8 mouse cellular contexts compared by ENCODE assay signal in the genomic region with DNA sequence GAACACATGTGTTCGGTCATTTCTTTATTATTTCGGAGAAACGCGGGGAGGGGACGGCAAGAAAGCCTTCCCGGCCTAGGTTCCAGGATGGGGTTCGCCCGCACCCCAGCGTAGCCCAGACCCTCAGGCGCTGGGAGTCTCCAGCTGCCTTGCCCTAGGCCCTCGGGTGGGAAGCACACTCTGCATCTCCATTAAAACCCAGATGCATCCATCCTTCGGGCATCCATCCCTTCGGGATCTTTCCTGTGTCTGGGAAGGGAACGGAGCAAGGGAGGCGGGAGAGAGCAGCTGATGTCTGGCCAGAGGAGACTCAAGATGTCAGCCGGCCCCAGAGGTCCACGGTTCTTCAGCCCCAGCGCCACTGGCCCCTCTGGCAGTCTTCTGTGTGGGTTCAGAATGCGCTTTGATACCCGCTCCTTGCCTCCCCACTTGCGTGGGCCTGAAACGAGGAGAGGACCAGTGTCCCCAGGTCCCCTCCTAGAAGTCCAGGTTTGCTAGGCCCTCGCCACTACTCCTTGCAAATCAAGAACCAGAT. TPM values are rescaled to one million over a fixed set of nuclear protein-coding genes. Genes with fewer than 3 reads are reported as not detected.
DNase-seq lines count a peak whose midpoint lies in the region; ATAC-seq and TF ChIP-seq lines count a peak whose summit lies in the region.
"Had no signal": no experiment of that assay in that cellular context is flagged by ENCODE, and none has a peak within 500 bp of the region (broad histone marks: within the 10 kb centered on the region; RNA-seq: fewer than 3 reads in every experiment).

No protein-coding gene starts in this region.

- ATAC-seq in lung, postnatal 0 days, result no peak
- no peak for ATAC-seq in embryonic facial prominence, embryonic 12.5 days (ENCODE audit: insufficient number of reproducible peaks, insufficient read depth, low FRiP score, low TSS enrichment)
- ATAC-seq in intestine, postnatal 0 days, result no peak
- no peak for ATAC-seq in stomach, embryonic 16.5 days (ENCODE audit: insufficient read depth, low FRiP score)

- H3K4me3 ChIP-seq in lung, postnatal 0 days (ENCODE audit: low read depth, low read length), result peak overlapping the region; percentile 14; the same call in 1 of the 2 replicates
- H3K4me3 ChIP-seq in embryonic facial prominence, embryonic 12.5 days, result peak overlapping the region; percentile 34
- peak overlapping the region; percentile 25 for H3K4me3 ChIP-seq in intestine, postnatal 0 days (ENCODE audit: low read depth, low read length)
- peak overlapping the region; percentile 38 for H3K4me3 ChIP-seq in stomach, embryonic 16.5 days (replicated peaks; ENCODE audit: low read length)

- H3K4me2 ChIP-seq in lung, postnatal 0 days (replicated peaks; ENCODE audit: low read depth, low read length), result peak overlapping the region; percentile 43
- peak overlapping the region; percentile 54 for H3K4me2 ChIP-seq in embryonic facial prominence, embryonic 12.5 days (replicated peaks)
- H3K4me2 ChIP-seq in intestine, postnatal 0 days (replicated peaks; ENCODE audit: low read depth), result peak overlapping the region; percentile 56
- peak overlapping the region; percentile 49; the same call in 1 of the 2 replicates for H3K4me2 ChIP-seq in stomach, embryonic 16.5 days (ENCODE audit: low read depth, low read length)

- WGBS in lung, postnatal 0 days, result 9% methylated on average over 23 of the region's 23 CpGs
- WGBS in embryonic facial prominence, embryonic 12.5 days, result 3% methylated on average over 23 of the region's 23 CpGs
- WGBS in intestine, postnatal 0 days, result 8% methylated on average over 23 of the region's 23 CpGs
- 8% methylated on average over 23 of the region's 23 CpGs for WGBS in stomach, embryonic 16.5 days

- H3K9me3 ChIP-seq in lung, postnatal 0 days (ENCODE audit: low read length), result no peaks in the 10 kb centered on the region
- no peaks in the 10 kb centered on the region for H3K9me3 ChIP-seq in embryonic facial prominence, embryonic 12.5 days
- H3K9me3 ChIP-seq in intestine, postnatal 0 days (ENCODE audit: control insufficient read depth), result no peaks in the 10 kb centered on the region
- no peaks in the 10 kb centered on the region for H3K9me3 ChIP-seq in stomach, embryonic 16.5 days (replicated peaks; ENCODE audit: control insufficient read depth, low read length)

- H3K27ac ChIP-seq in lung, postnatal 0 days (ENCODE audit: low read length), result no peak overlapping the region
- H3K27ac ChIP-seq in embryonic facial prominence, embryonic 12.5 days, result 0 out of 2 replicates have a peak overlapping the region, but pooled peaks have one; percentile 50
- H3K27ac ChIP-seq in intestine, postnatal 0 days (ENCODE audit: low read depth, low read length), result no peak overlapping the region
- H3K27ac ChIP-seq in stomach, embryonic 16.5 days (ENCODE audit: low read length), result no peak overlapping the region
- H3K27ac ChIP-seq: left cerebral cortex, adult 2 months had no signal

- TF ChIP-seq EP300 in lung, postnatal 0 days (IDR thresholded peaks at IDR 0.05), result no peak

- no peak for TF ChIP-seq CTCF in lung, postnatal 0 days (IDR thresholded peaks at IDR 0.05)
- TF ChIP-seq CTCF in intestine, postnatal 0 days (IDR thresholded peaks at IDR 0.05; ENCODE audit: low read depth), result no peak

- H3K9ac ChIP-seq in lung, postnatal 0 days (replicated peaks; ENCODE audit: low read depth), result no peak overlapping the region
- H3K9ac ChIP-seq in embryonic facial prominence, embryonic 12.5 days, result peak overlapping the region; percentile 41
- no peak overlapping the region for H3K9ac ChIP-seq in intestine, postnatal 0 days (ENCODE audit: low read depth, low read length)
- H3K9ac ChIP-seq in stomach, embryonic 16.5 days (ENCODE audit: low read length), result no peak overlapping the region; the same call in 1 of the 2 replicates

- DNase-seq in lung, postnatal 0 days (ENCODE audit: low spot score), result no peak
- DNase-seq in lung, postnatal 14 days, result no peak
- no peak for DNase-seq in adrenal gland, postnatal 10 days
- no peak for DNase-seq in thymus, postnatal 10 days (ENCODE audit: low spot score in 2 of 2)

- H3K4me1 ChIP-seq in lung, postnatal 0 days (ENCODE audit: insufficient read depth, low read depth, low read length), result 0 out of 2 replicates have a peak, but pooled peaks cover 6% of the 10 kb centered on the region
- H3K4me1 ChIP-seq in embryonic facial prominence, embryonic 12.5 days, result peaks cover 21% of the 10 kb centered on the region
- no peaks in the 10 kb centered on the region for H3K4me1 ChIP-seq in intestine, postnatal 0 days (replicated peaks; ENCODE audit: control insufficient read depth, insufficient read depth, low read length)
- peaks cover 15% of the 10 kb centered on the region; the same call in 1 of the 2 replicates for H3K4me1 ChIP-seq in stomach, embryonic 16.5 days (ENCODE audit: control insufficient read depth, insufficient read depth, low read length)

- H3K27me3 ChIP-seq in lung, postnatal 0 days (replicated peaks; ENCODE audit: insufficient read depth, low read length), result peaks cover 52% of the 10 kb centered on the region
- H3K27me3 ChIP-seq in embryonic facial prominence, embryonic 12.5 days, result peaks cover 67% of the 10 kb centered on the region
- peaks cover 76% of the 10 kb centered on the region for H3K27me3 ChIP-seq in intestine, postnatal 0 days (replicated peaks; ENCODE audit: control insufficient read depth, insufficient read depth, low read length)
- H3K27me3 ChIP-seq in stomach, embryonic 16.5 days (ENCODE audit: control insufficient read depth, insufficient read depth, low read length), result peaks cover 65% of the 10 kb centered on the region

- H3K36me3 ChIP-seq in lung, postnatal 0 days (ENCODE audit: insufficient read depth, low read length), result no peaks in the 10 kb centered on the region
- no peaks in the 10 kb centered on the region for H3K36me3 ChIP-seq in embryonic facial prominence, embryonic 12.5 days
- H3K36me3 ChIP-seq in intestine, postnatal 0 days (ENCODE audit: control insufficient read depth, insufficient read depth), result no peaks in the 10 kb centered on the region
- no peaks in the 10 kb centered on the region for H3K36me3 ChIP-seq in stomach, embryonic 16.5 days (ENCODE audit: control insufficient read depth, insufficient read depth, low read length)

RNA-seq across cellular contexts. Expression of a gene that starts 2.3 kb away (rescaled TPM):
- not detected in 2 replicates for polyA plus RNA-seq in lung, postnatal 0 days (2015; fragmentation: Nextera tagmentation; extraction: Ambion mirVana)
- 15.0 and 16.1 TPM in 2 replicates for polyA plus RNA-seq in embryonic facial prominence, embryonic 12.5 days (2016; fragmentation: Nextera tagmentation; extraction: Ambion mirVana)
- polyA plus RNA-seq in intestine, postnatal 0 days (2015; fragmentation: Nextera tagmentation; extraction: Ambion mirVana), result not detected in 2 replicates
- polyA plus RNA-seq in stomach, embryonic 16.5 days (2015; fragmentation: Nextera tagmentation; extraction: Ambion mirVana), result not detected in 2 replicates
- total RNA-seq in adrenal gland, postnatal 10 days (2021), result under 1 TPM in 1 of 2 experiments, not detected in 1; 0.09 TPM

Comparison
In these comparisons a context has a peak if more than half of its experiments do, and no peak if none do; other contexts are left out.
1. RNA of a gene that starts 2.3 kb away (polyA plus RNA-seq): 15.0 to 16.1 TPM in embryonic facial prominence, embryonic 12.5 days; not detected in intestine, postnatal 0 days, not detected in lung, postnatal 0 days and not detected in stomach, embryonic 16.5 days; every median in the first group is over 10 times any median in the second.
2. Peak in every context shown above with its lines, with median percentiles within 50 percentile points of each other: H3K4me2 ChIP-seq and H3K4me3 ChIP-seq.